Mouse (Mus musculus) neural tube, embryonic 11.5 days (tissue): ENCODE results near the gene 1810010D01Rik. TPM values are rescaled to one million over a fixed set of nuclear protein-coding genes. Genes with fewer than 3 reads are reported as not detected.
A peak's percentile ranks its signal among the peaks of the same experiment; 100 is the strongest.

ENCODE experiments used
- ATAC-seq: fragments of 200-750 bp; cut with Nextera tagmentation; 2 replicates; pipeline ENCODE4 v1.8.0; 2017; ENCODE audit warnings: moderate number of reproducible peaks, mild to moderate bottlenecking, moderate TSS enrichment, moderate library complexity; ENCODE audit not compliant: insufficient read depth, low FRiP score, low TSS enrichment
- DNase-seq: peaks from one replicate; pipeline ENCODE4 v3.0.0-alpha.2; 2015; ENCODE audit warnings: low spot score
- H3K27ac ChIP-seq: fragments of 300-500 bp; sonication (generic); 2 replicates; pipeline ENCODE4 v1.5.1; 2014; ENCODE audit warnings: low read depth, mild to moderate bottlenecking, low read length
- H3K27me3 ChIP-seq: fragments of 300-500 bp; sonication (generic); 2 replicates; pipeline ENCODE4 v1.6.1; 2014; ENCODE audit warnings: mild to moderate bottlenecking, low read length, mixed read lengths; ENCODE audit not compliant: control insufficient read depth, insufficient read depth
- H3K36me3 ChIP-seq: fragments of 300-500 bp; sonication (generic); 2 replicates; pipeline ENCODE4 v1.6.1; 2014; ENCODE audit warnings: mild to moderate bottlenecking, low read length, moderate library complexity, mixed read lengths; ENCODE audit not compliant: control insufficient read depth, insufficient read depth
- H3K4me1 ChIP-seq: fragments of 300-500 bp; sonication (generic); 2 replicates; pipeline ENCODE4 v1.6.1; 2014; ENCODE audit warnings: low read length, mixed read lengths; ENCODE audit not compliant: control insufficient read depth, insufficient read depth
- H3K4me2 ChIP-seq: fragments of 300-500 bp; sonication (generic); 2 replicates; pipeline ENCODE4 v1.6.1; 2014; ENCODE audit warnings: low read depth, mild to moderate bottlenecking, moderate library complexity
- H3K4me3 ChIP-seq: fragments of 300-500 bp; sonication (generic); 2 replicates; pipeline ENCODE4 v1.5.1; 2014; ENCODE audit warnings: low read depth, low read length
- H3K9ac ChIP-seq: fragments of 300-500 bp; sonication (generic); 2 replicates; pipeline ENCODE4 v1.6.1; 2014; ENCODE audit warnings: mild to moderate bottlenecking, low read length
- H3K9me3 ChIP-seq: fragments of 300-500 bp; sonication (generic); 2 replicates; pipeline ENCODE4 v1.6.1; 2016; ENCODE audit warnings: low read length; ENCODE audit not compliant: control insufficient read depth
- WGBS: fragments of 180-500 bp; shearing (Covaris S2); extraction: QIAGEN DNeasy Blood & Tissue Kit; methylation state at CpG from one replicate; pipeline ENCODE4 v1.1.7; 2014; 5-methylcytosine and 5-hydroxymethylcytosine counted together
- polyA plus RNA-seq: library from polyadenylated mRNA; unstranded; fragments of >200 nt; fragmentation: Nextera tagmentation; extraction: Ambion mirVana; gene quantifications from 2 replicates; pipeline ENCODE4 v1.2.1, GENCODE M21; 2014

The 1810010D01Rik gene
- polyA plus RNA-seq, 1 experiment from 2014 or later: not detected

DNA sequence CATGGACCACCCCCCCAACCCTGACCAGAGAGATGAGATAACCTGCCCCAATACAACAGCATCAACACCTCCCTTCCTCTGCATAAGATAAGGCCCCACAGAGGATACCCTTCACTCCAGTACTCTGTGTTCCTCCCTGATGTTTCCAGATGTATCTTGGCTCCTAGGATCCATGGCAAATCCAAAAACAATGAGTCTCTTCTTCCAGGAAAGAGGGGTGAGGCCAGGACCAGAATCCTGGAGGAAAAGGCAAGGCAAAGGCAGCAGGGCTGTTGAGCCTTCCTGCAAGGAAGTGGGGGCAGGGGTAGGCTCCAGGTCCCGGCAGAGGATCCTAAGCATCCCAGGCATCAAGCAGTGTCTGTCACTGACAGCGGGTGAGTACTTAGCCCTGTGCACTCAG lies 13.4 kb upstream of the 1810010D01Rik start:
- Histone ChIP-seq H3K27ac (no peak overlapping the region), H3K9me3 (no peaks in the 10 kb centered on the region), H3K27me3 (no peaks in the 10 kb centered on the region), H3K4me3 (no peak overlapping the region), H3K4me2 (no peak overlapping the region), H3K9ac (no peak overlapping the region), H3K36me3 (no peaks in the 10 kb centered on the region), H3K4me1 (no peaks in the 10 kb centered on the region)
- 72% methylated on average over 2 of the region's 2 CpGs for WGBS
- DNase-seq (no peak), ATAC-seq (no peak)

DNA sequence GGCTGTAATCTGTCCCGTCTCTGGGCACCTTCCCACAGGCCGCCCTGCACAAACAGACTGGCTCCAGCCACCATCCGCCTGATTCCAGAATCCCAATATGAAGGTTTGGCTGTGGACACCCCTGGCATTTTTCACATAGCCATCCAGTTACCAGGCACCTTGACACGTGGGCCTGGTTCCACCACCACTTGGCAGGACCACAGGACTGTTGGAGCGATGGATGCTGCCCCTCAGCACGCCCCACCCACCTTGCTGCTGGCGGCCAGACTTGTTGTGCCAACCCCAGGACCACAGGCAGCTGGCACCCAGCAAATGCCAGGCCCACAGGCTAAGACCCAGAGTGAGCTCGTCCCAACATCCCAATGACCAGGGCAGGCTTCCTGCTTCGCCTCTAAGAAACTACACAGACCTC lies 11.5 kb upstream of the 1810010D01Rik start:
- Histone ChIP-seq H3K27me3 (no peaks in the 10 kb centered on the region), H3K4me3 (no peak overlapping the region), H3K9me3 (no peaks in the 10 kb centered on the region), H3K4me1 (no peaks in the 10 kb centered on the region), H3K36me3 (no peaks in the 10 kb centered on the region), H3K27ac (no peak overlapping the region), H3K4me2 (no peak overlapping the region), H3K9ac (no peak overlapping the region)
- WGBS: 83% methylated on average over 9 of the region's 9 CpGs
- ATAC-seq (no peak), DNase-seq (no peak)

DNA sequence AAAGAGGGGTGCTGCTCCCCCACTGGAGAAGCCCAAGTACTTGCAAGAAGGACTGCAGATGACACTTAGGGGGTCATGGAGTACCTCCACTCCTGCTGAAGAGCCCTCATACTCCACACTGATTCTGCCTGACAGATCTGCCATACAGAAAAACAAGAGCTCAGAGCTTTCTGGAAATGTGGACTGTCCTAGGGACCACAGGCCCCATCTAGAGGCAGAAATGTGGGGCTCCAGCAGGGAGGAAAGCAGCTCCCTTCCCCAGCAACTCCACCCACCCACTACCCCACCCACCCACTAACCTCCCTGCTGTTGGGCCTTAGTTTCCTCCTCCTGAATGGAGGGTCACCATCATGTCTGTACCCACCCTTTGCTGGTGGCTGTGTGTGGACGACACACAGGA lies 8.7 kb upstream of the 1810010D01Rik start:
- DNase-seq (no peak), ATAC-seq (no peak)
- Histone ChIP-seq H3K4me1 (peaks cover 8% of the 10 kb centered on the region), H3K4me3 (no peak overlapping the region), H3K36me3 (no peaks in the 10 kb centered on the region), H3K9ac (no peak overlapping the region), H3K27ac (no peak overlapping the region), H3K9me3 (no peaks in the 10 kb centered on the region), H3K27me3 (no peaks in the 10 kb centered on the region), H3K4me2 (no peak overlapping the region)
- 50% methylated on average over 1 of the region's 1 CpGs for WGBS

DNA sequence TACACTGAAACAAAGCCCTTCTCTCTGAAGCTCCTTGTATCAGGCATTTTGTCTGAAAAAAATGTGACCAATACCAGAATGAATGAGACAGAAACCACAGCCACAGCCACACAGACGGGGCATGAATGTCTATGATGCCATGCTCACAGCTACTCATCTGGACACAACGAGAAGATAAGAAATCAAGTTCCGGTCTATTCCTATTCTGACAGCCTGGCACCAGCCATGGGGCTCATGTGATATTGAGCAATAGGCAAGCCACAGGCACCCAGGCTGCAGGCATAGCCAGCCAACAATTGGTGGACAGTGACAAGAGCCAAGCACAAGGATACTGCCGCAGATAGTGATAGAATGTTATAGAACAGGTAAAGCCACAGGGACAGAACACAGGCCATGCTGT lies 7.6 kb upstream of the 1810010D01Rik start:
- Histone ChIP-seq H3K36me3 (no peaks in the 10 kb centered on the region), H3K4me3 (no peak overlapping the region), H3K27ac (no peak overlapping the region), H3K9ac (no peak overlapping the region), H3K4me2 (no peak overlapping the region), H3K27me3 (no peaks in the 10 kb centered on the region), H3K4me1 (peaks cover 13% of the 10 kb centered on the region), H3K9me3 (no peaks in the 10 kb centered on the region)
- DNase-seq: peak; percentile 5
- WGBS: 88% methylated on average over 4 of the region's 4 CpGs
- ATAC-seq: no peak

DNA sequence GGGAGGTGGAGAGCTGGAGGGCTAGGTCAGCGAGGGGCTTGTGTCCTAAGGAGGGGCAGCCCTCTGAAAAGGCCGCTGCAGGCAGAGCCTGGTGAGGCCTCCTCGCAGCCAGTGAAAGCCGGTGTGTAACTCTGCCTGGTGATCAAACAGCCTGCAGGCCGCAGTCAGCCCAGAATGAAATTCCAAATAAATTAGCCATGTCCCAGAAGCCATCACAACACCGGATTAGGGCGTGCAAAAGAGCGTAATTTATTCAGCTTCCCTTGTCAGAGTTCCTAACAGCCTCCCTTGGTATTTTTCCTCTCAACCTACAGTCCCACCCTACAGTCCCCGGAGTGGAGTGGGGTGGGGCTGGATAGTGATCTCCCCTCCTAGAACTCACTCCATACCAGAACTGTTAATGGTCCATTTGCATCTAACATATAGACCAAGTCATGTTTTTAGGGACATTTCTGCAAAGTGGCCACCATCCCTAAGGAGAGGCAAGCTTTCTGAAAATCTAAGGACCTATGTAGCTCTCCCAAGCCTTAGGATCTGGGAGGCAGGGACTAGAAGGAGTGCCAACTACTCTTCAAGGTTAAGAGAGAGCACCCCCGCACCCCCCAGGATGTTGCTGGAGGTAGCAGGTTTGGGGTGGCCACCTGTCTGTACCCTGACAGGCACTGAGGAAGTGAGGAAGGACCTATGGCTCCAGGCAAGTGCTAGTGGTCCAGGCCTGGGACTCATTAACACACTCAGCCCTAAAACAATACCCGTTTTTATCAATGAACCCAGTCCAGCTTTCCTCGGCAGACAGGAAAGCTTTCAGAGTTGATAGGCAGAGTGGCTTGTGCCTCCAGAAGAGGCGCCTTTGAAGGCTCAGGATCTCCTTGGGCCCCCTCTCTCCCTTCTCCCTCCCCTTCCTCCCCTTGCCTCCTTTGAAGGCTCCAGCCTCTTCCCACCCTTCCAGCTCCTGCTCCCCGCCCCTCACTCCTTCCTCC lies 4.1 kb upstream of the 1810010D01Rik start:
- Histone ChIP-seq H3K27me3 (no peaks in the 10 kb centered on the region), H3K4me1 (peaks cover 21% of the 10 kb centered on the region), H3K9me3 (no peaks in the 10 kb centered on the region), H3K27ac (peak overlapping the region; percentile 70; the same call in 1 of the 2 replicates), H3K9ac (peak overlapping the region; percentile 54), H3K4me2 (no peak overlapping the region), H3K4me3 (no peak overlapping the region), H3K36me3 (no peaks in the 10 kb centered on the region)
- ATAC-seq: peak; percentile 67
- DNase-seq: peak; percentile 73
- WGBS: 17% methylated on average over 14 of the region's 14 CpGs

DNA sequence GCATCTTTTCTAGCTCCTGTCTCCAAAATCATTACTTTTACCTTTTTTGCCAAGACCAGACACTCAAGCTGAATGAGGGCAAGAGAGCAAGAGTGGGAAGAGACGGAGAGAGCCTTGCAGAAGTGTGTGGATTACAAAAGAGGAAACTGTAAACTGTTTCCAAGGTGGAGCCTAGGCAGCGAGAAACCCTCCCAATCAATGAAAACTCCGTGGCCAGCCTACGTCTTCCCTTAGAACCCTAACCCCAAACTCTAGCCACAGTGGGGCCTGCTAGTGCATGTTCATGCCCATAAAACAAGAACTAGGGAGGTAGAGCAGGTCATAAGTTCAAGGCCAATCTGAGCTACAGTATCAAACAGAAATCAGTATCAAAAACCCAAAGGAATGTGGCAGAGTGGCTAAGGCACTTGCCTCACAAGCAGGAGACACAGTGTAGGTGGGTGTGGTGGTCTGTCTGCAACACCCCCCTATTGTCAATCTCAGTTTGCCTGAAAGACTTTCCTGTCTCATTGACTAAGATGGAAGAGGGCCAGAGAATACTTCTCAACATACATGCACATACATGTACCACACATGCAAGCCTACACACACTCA lies 2.7 kb upstream of the 1810010D01Rik start:
- H3K9me3 ChIP-seq: no peaks in the 10 kb centered on the region
- no peak overlapping the region for H3K9ac ChIP-seq
- no peak overlapping the region for H3K4me2 ChIP-seq
- no peak overlapping the region for H3K27ac ChIP-seq
- no peaks in the 10 kb centered on the region for H3K27me3 ChIP-seq
- H3K4me1 ChIP-seq: peaks cover 35% of the 10 kb centered on the region
- H3K36me3 ChIP-seq: no peaks in the 10 kb centered on the region
- DNase-seq: peak; percentile 7
- no peak for ATAC-seq
- no peak overlapping the region for H3K4me3 ChIP-seq
- 70% methylated on average over 4 of the region's 4 CpGs for WGBS

DNA sequence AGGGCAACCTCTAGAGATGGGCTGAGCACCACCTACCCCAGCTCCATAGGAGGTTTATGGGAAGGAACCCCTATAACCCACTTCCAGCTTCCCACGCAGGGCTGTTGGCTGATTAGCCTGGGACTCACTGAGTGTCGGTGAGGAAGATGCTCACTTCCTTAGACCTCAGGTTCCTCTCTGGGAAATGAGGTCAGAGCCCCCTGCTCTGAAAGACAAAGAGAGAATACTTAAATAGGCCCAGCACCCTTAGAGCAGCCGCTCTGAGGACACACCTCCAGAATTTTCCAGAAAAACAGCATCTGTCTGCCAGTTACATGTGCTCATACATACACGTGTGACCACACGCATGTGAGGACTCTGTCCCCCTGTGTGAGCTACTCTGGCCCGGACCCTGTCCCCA lies 1.1 kb downstream of the 1810010D01Rik start:
- ATAC-seq (no peak), DNase-seq (no peak)
- peak overlapping the region; percentile 69 for H3K9ac ChIP-seq
- H3K4me3 ChIP-seq: no peak overlapping the region
- no peaks in the 10 kb centered on the region for H3K36me3 ChIP-seq
- WGBS: 61% methylated on average over 6 of the region's 6 CpGs
- H3K4me2 ChIP-seq: peak overlapping the region; percentile 29; the same call in 1 of the 2 replicates
- H3K27ac ChIP-seq: peak overlapping the region; percentile 98
- H3K27me3 ChIP-seq: no peaks in the 10 kb centered on the region
- H3K4me1 ChIP-seq: peaks cover 29% of the 10 kb centered on the region
- no peaks in the 10 kb centered on the region for H3K9me3 ChIP-seq

DNA sequence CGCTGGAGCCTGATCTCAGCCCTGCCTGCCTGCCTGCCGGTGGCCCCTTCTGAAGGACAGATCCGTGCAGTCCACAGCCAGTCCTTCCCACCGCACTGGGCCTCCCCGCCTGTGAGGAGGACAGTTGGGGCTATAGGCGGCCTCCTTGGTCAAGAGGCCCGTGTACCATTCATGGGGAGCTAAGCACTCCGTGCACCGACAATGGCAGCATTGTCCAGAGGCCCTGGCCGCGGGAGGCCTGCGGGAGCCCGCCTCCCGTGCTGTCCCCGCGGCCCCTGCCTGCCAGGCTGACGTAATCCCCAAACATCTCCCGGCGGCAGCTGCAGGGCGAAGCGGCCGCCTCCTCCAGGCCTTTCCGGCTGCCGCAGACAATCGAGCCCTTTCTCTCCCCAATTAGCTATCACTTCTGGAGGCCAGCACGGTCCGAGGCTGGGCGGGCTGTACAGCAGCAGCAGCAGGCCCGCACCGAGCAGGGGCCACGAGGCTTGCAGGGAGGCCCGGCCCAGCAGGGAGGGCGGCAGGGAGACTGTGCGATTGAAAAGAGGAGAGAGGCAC lies 1.8 kb downstream of the 1810010D01Rik start:
- Histone ChIP-seq H3K4me1 (peaks cover 26% of the 10 kb centered on the region), H3K9ac (peak overlapping the region; percentile 69), H3K9me3 (no peaks in the 10 kb centered on the region), H3K27me3 (no peaks in the 10 kb centered on the region), H3K4me2 (peak overlapping the region; percentile 29; the same call in 1 of the 2 replicates), H3K4me3 (peak overlapping the region; percentile 16; the same call in 1 of the 2 replicates), H3K27ac (peak overlapping the region; percentile 98), H3K36me3 (no peaks in the 10 kb centered on the region)
- WGBS: under 1% methylated on average over 34 of the region's 34 CpGs
- peak; percentile 92 for DNase-seq
- ATAC-seq: peak; percentile 94
